Mouse (Mus musculus) spleen, postnatal 14 days (tissue): ENCODE data around the gene Blzf1.

Experiments
- DNase-seq, 2 experiments: peaks; one replicate each; pipeline ENCODE4 v3.0.0; 2021 to 2022; ENCODE audit warnings: low spot score in 2 of 2

The Blzf1 gene

DNA sequence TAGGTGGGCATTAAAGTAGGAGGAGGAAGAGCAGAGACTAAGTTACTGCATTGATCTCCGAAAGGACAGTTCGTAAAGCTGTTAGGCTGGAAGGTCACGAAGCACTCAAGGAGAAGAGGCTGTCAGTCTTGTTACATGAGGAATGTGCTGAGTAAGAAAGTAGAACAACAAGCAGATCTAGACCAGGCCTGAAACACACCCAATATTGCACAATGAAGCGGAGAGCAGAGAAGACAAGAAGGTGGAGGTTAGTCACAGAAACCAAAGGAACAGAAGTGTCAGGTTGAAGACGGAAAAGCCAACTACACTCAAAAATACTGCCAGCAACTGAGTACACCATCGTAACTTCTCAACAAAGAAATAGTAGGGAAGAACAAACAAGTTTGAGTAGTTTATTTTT, 13.2 kb downstream of the Blzf1 start:
- DNase-seq: no peak

DNA sequence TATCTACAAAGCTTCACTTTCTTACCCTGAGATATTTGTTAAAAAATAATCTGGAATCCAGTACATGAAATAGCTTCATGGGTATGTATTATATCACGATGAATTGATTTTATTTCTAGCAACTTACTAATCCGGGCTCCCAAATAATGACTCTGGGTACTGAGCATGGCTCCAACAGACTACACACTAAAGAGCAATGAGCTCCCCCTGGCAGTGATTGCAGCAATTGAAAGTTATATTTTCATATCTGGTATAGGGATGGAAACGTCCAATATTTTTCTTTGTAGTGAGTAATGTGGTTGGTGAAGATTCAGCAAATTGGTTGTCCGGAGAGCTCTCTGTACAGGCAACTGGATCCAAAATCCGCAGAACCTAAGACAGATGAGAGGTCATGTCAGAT, 15.2 kb downstream of the Blzf1 start:
- no peak for DNase-seq

- no peak for DNase-seq
These were observed 19.9 kb downstream of the Blzf1 start for GRCm38 (mm10) chr1:164287406-164287805.

DNA sequence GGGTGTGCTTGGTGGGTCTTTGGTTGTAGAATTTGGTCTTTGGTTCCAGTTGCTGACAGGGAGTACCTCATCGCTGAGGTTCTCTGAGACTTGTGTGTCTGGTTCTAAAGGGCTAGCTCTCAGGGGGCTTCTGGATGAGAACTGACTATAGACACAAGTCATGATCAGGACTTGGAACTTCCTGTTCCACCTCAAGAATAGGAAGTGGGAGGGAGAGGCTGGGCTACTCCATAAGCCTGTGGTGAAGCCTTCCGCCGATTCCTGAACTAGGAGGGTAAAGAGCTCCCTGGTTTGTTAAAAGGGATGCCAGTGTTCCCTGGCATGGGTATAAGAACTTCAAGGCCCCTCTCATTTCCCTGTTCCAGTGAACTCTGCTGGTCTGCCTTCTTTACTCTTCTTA, 23.3 kb downstream of the Blzf1 start:
- no peak for DNase-seq

GRCm38 (mm10) chr1:164279332-164279731, 28.0 kb downstream of the Blzf1 start:
- DNase-seq: no peak

- no peak for DNase-seq
These were observed 30.7 kb downstream of the Blzf1 start for GRCm38 (mm10) chr1:164276552-164276951.

GRCm38 (mm10) chr1:164275455-164275954, 31.8 kb downstream of the Blzf1 start, which contains the start of gene Ccdc181:
Gene Ccdc181, plus strand, starts transcription at chr1:164275585.
- DNase-seq: peak; percentile 85 to 88

- DNase-seq: no peak
These were observed 33.6 kb downstream of the Blzf1 start for GRCm38 (mm10) chr1:164273659-164274058.

GRCm38 (mm10) chr1:164270941-164271340, 36.3 kb downstream of the Blzf1 start:
- no peak for DNase-seq

DNA sequence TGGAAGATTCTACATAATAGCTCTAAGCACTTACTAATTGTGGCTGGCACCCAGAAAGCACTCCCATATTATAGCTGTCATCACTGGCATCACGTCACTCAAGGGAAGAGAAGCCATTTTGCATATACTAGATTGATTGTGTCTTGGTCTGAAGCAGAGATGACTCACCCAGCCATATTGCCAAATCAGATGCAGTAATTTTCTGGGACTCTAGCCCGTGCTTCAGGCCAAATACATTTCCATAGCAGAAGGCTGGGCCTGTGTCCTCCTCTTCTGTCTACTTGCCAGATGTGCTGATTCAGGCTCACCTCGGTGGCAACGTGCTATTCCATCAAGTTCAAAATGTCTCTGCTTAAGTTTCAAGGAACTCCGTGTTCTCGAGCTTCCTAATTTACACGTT, 45.7 kb downstream of the Blzf1 start:
- no peak for DNase-seq

DNA sequence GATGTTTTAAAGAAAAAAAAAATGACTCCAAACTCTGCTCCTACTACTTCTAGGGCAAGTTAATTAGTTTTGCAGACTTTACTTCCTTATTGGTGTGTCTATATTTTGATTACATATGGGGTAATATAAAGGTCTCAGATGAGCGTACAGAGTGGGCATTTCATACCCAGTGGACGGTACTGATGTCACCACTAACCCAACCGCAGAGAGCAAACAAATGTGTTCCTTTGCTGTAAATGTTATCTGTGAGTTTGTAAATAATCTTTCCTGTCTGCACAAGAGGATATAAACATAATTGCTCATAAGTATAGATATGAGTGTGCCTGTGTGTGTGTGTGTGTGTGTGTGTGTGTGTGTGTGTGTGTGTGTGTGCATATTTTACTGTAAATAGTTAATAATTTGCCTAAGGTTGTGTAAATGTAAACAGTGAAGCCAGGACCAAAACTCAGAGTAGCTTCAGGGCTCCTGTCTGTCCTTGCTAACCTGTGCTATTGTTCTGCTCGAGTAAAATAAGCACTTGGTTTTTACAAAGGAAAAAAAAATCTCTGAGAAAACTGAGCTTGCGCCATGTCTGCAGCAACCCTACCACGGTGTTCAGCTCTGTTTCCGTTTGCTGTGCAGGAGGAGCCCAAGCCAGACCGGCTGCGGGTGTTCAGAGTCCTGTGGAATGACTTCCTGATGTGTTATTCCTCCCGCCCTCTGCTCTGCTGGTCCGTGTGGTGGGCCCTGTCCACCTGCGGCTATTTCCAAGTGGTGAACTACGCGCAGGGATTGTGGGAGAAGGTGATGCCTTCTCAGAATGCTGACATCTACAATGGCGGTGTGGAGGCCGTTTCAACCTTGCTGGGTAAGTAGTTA, 46.9 kb downstream of the Blzf1 start:
- DNase-seq: no peak

DNA sequence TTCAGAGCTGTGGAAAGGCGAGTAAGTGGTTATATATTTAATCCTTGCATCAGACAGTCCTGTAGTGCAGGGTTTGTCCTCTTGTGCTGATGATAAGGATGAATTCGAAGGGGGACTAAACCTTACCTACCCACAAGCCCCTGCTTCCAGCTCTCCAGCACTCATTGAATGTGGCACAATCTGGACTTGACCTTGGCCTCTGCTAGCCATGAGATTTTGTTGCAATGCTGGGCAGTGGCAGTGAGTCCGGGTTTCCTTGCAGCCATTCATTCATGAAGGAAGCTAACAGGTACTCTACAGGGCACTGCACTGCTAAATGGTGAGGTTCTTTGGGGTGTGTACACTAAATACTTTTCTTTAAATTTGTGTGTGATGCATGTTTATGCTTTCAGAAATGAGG, 52.5 kb downstream of the Blzf1 start:
- DNase-seq: no peak

GRCm38 (mm10) chr1:164252551-164252950, 54.7 kb downstream of the Blzf1 start:
- no peak for DNase-seq

DNA sequence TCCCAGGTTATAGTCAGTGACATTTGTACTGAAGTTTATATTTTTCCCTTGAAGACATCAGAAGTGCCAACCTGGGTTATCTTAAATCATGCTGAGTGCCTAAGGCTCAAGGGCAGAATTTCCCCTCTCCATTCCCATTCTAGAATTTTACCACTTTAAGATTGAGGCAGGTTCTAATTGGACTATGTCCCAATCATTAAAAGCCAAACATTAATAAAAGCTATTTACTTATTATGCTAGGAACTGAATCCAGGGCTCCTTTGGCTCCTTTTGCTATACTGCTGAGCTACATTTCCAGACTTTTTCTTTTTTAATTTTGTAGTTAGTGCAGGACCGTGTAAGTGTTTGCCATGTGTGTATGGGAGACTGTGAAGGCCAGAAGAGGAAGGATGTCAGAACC, 55.9 kb downstream of the Blzf1 start:
- no peak for DNase-seq

DNA sequence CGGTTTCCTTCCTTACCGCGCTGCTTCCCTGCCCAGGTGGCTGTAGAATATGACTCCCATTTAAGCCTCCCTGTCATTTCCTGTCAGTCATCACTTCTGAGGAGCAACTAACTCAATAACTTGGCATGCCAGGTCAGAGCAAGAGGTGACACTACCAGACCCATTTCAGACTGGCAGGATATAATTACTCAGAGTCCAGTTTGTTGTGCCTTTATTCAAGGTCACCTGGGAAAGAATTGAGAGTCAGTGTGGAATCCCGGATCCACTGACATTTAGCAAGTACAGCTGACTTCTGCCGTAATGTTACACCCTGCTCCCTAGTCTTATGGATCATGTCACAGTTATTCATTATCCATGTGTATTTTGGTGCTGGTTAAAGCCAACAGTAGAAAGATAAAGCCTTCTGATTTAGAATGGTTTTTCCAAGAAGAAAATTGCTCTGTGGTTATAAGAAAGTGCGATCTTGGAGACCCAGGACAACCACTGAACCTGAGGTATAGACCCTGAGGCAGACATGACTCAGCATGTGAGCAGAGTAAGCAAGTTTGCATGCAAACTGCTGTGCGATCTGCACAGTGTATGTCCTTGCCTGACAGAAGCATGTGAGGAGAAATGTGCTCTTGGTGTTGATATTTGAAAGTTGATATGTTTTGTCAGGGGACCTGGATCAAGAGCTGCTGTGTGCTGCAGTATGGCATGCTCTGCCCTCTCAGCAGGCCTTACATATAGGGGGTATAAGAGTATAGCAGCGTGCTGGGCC, 56.7 kb downstream of the Blzf1 start:
- DNase-seq: no peak

DNA sequence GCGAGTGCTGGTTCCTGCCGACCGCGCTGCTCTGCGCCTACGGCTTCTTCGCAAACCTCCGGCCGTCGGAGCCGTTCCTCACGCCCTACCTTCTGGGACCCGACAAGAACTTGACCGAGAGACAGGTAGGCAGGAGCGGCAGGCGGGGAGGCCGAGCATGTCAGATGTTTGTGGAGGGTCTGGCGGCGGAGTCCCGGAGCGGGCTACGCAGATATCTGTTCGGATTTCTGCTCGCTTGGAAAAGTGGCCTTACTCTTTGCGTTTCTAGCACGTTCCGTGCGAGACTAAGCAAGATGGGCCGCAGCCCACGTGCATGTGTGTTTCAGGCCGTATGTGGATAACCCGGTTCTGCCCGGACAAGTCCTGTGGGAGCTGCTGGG, 58.0 kb downstream of the Blzf1 start:
- no peak for DNase-seq

GRCm38 (mm10) chr1:164248465-164249331, 58.6 kb downstream of the Blzf1 start, which contains the start of gene Slc19a2:
Gene Slc19a2, plus strand, starts transcription at chr1:164249046.
- peak; percentile 96 to 98 for DNase-seq

- DNase-seq: no peak
These were observed 59.3 kb downstream of the Blzf1 start for GRCm38 (mm10) chr1:164247971-164248370.

GRCm38 (mm10) chr1:164247442-164247841, 59.8 kb downstream of the Blzf1 start:
- no peak for DNase-seq

DNA sequence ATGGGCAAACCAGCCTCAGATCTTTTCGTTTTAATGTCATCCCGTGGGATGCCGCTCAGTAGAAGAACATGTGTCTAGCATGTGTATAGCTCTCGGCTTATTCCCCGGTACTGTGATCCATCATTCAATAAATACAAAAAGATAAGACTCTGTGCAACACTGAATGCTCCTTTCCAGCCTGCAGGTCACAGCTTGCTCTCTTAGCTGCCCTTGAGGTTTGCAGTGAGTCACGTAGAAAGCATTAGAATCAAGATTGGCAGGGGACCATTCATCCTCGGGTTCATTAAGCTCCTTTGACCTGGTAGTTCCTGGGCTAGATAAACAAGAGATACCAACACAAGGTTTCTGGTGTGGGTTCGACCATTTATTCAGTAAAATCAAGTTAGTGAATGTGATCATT, 64.5 kb downstream of the Blzf1 start:
- DNase-seq: no peak

GRCm38 (mm10) chr1:164241494-164241893, 65.8 kb downstream of the Blzf1 start:
- no peak for DNase-seq
